Mouse (Mus musculus) midbrain, embryonic 13.5 days (tissue): ENCODE results near the gene C1qbp. TPM values are rescaled to one million over a fixed set of nuclear protein-coding genes. Genes with fewer than 3 reads are reported as not detected.
A peak's percentile ranks its signal among the peaks of the same experiment; 100 is the strongest.

Source experiments
- ATAC-seq: fragments of 200-750 bp; cut with Nextera tagmentation; 2 replicates; pipeline ENCODE4 v1.8.0; 2017; ENCODE audit warnings: mild to moderate bottlenecking, moderate TSS enrichment, moderate library complexity
- H3K27ac ChIP-seq: fragments of 300-500 bp; sonication (generic); 2 replicates; pipeline ENCODE4 v1.5.1; 2015; ENCODE audit warnings: inconsistent platforms, mild to moderate bottlenecking, moderate library complexity
- H3K27me3 ChIP-seq: fragments of 300-500 bp; sonication (generic); 2 replicates; pipeline ENCODE4 v1.6.1; 2015; ENCODE audit warnings: mild to moderate bottlenecking, inconsistent platforms
- H3K36me3 ChIP-seq: fragments of 300-500 bp; sonication (generic); 2 replicates; pipeline ENCODE4 v1.6.1; 2015; ENCODE audit warnings: mild to moderate bottlenecking, inconsistent platforms
- H3K4me1 ChIP-seq: fragments of 300-500 bp; sonication (generic); replicated peaks from 2 replicates; pipeline ENCODE4 v1.6.1; 2015; ENCODE audit warnings: inconsistent platforms
- H3K4me2 ChIP-seq: fragments of 300-500 bp; sonication (generic); replicated peaks from 2 replicates; pipeline ENCODE4 v1.6.1; 2015; ENCODE audit warnings: moderate library complexity, mild to moderate bottlenecking, inconsistent platforms
- H3K4me3 ChIP-seq: fragments of 300-500 bp; sonication (generic); replicated peaks from 2 replicates; pipeline ENCODE4 v1.5.1; 2015; ENCODE audit warnings: mild to moderate bottlenecking, inconsistent platforms
- H3K9ac ChIP-seq: fragments of 300-500 bp; sonication (generic); replicated peaks from 2 replicates; pipeline ENCODE4 v1.6.1; 2015; ENCODE audit warnings: mild to moderate bottlenecking, inconsistent platforms
- H3K9me3 ChIP-seq: fragments of 300-500 bp; sonication (generic); 2 replicates; pipeline ENCODE4 v1.6.1; 2016; ENCODE audit warnings: mild to moderate bottlenecking, inconsistent platforms
- WGBS: fragments of 180-500 bp; shearing (Covaris S2); methylation state at CpG from one replicate; pipeline ENCODE4 v1.1.7; 2015; 5-methylcytosine and 5-hydroxymethylcytosine counted together
- polyA plus RNA-seq: library from polyadenylated mRNA; unstranded; fragments of >200 nt; fragmentation: Nextera tagmentation; extraction: Ambion mirVana; gene quantifications from 2 replicates; pipeline ENCODE4 v1.2.1, GENCODE M21; 2015

The C1qbp gene
- polyA plus RNA-seq, 1 experiment from 2014 or later: 192 TPM

DNA sequence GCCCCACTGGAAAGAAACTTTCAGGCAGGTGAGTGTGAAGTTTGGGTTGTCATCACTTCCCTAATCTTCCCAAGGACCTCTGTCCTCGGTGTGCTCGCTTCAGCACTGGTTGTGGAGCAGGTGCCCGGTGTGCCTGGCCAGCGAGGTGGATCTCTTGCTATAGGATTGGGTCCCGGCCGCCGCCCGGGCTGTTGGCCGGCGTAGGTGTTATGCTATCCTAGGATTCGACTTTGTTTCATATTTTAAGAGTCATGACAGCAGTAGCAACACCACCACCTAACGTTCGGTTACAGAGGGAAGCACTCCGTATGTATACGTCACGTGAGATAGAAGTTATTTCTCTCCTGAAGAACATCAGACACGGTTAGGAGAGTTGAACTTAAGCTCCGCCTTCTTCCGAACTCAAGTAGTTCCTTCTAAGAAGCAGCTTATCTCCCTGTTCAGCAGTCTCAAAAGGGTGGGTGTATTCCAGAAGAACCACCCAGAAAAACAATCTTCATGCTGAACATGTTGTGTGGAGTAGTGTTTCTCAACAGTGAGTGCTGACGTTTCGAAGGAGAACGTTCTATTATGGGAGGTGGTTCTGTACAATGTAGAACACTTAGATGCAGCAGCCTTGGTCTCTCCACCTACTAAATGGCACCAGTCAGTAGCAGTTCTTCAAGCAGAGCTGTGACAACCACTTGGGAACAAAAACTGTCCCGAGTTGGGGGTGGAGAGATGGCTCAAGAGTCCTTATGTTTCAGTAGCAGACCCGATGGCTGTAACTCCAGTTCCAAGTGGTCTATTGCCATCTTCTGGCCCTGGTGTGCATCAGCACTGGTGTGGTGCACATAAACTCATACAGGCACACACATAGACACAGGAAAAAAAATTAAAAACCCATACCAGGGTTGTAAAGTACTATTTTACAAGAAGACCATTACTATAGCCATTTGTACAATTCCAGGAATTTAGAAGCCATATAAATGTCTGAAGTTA, 12.0 kb downstream of the C1qbp start:
- Histone ChIP-seq H3K4me1 (peaks cover 25% of the 10 kb centered on the region), H3K27ac (peak overlapping the region; percentile 91), H3K4me2 (peak overlapping the region; percentile 85), H3K9me3 (no peaks in the 10 kb centered on the region), H3K4me3 (peak overlapping the region; percentile 83), H3K9ac (peak overlapping the region; percentile 74), H3K36me3 (peaks cover 37% of the 10 kb centered on the region), H3K27me3 (no peaks in the 10 kb centered on the region)
- WGBS: 18% methylated on average over 24 of the region's 24 CpGs
- ATAC-seq: peak; percentile 49; the same call in 1 of the 2 replicates

DNA sequence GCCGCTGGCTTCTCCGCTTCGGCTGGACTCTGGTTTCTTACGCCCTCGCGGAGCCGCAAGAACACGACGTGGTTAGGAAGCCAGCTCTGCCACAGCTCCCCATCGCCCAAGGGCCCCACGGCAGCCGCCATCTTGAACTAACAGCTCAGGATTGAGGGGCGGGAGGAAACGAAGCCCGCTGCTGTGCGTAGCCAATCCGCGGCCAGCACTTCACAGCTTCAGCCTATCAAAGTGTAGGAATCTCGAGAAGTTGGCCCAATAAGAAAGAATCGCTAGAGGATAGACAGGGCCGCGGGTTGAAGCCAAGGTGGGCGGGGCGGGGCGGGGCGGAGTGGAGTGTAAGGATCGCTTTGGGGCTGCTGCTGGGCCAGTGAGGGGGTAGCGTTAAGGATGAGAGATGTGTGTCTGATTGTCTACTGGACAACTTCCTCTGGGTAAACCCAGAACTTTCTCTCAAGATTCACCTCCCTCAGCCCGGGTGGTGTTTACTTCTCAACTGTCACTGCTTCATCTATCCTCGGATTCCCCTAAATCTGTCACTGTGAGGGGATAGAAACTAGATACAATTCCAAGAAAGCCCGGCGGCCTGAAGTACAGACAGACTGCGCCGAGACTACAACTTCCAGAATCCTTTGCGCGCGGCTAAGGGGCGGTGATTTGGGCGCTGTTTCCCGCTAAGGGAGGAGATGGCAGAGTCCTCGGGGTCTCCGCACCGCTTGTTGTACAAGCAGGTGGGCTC, 12.8 kb downstream of the C1qbp start, which contains the start of the genes Nup88 and Rpain:
TSS of gene Nup88 (minus strand) at position 153 of the 739 bp plus-strand sequence.
TSS of gene Rpain (plus strand) at position 393 of the 739 bp plus-strand sequence.
- Histone ChIP-seq H3K4me3 (peak within 1 kb of the TSS; percentile 83), H3K4me1 (peaks cover 25% of the 10 kb centered on the region), H3K4me2 (peak within 1 kb of the TSS; percentile 85), H3K9me3 (no peaks in the 10 kb centered on the region), H3K36me3 (peaks cover 37% of the 10 kb centered on the region), H3K9ac (peak within 1 kb of the TSS; percentile 92), H3K27me3 (no peaks in the 10 kb centered on the region), H3K27ac (peak within 1 kb of the TSS; percentile 91)
- whole genome bisulfite sequencing: under 1% methylated on average over 43 of the region's 43 CpGs
- peak; percentile 98 for ATAC-seq

GRCm38 (mm10) chr11:70969271-70969794, 13.5 kb downstream of the C1qbp start:
- Histone ChIP-seq H3K4me1 (peaks cover 25% of the 10 kb centered on the region), H3K9ac (peak overlapping the region; percentile 92), H3K27me3 (no peaks in the 10 kb centered on the region), H3K4me3 (peak overlapping the region; percentile 83), H3K4me2 (peak overlapping the region; percentile 85), H3K27ac (peak overlapping the region; percentile 91), H3K9me3 (no peaks in the 10 kb centered on the region), H3K36me3 (peaks cover 37% of the 10 kb centered on the region)
- under 1% methylated on average over 25 of the region's 25 CpGs for whole genome bisulfite sequencing
- peak; percentile 49 for ATAC-seq

DNA sequence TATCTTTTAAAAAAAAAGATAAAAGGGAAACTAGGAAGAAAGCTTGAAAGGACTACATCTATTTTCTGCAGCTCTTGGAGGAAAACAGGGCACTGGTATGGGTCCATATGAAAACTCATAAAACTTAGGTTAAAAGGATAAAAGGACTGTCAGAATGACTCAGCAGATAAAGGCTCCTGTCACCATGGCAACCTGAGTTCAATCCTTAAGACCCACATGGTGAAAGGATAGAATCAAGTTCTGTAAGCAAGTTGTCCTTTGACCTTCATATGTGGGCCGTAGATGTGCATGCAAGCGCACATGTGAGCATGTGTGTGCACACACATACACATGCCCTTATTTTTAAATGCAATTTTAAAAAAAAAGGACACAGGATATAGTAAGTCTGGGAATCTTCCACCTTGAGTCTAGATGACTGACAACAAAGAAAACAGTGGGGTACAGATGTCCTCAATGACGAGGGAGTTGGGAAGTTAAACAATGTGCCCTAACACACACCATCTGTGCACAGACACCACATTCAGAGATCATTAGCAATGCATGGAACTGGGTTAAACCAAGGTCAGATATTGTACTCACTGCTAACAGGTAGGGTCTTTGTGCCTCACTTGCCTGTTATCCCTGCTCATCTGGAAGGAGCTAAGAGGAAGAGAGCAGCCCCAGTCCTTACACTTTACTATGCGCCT, 18.5 kb downstream of the C1qbp start:
- no peak overlapping the region for H3K9ac ChIP-seq
- H3K4me3 ChIP-seq: no peak overlapping the region
- WGBS: 81% methylated on average over 4 of the region's 4 CpGs
- H3K27me3 ChIP-seq: no peaks in the 10 kb centered on the region
- peaks cover 18% of the 10 kb centered on the region for H3K4me1 ChIP-seq
- no peak for ATAC-seq
- H3K4me2 ChIP-seq: no peak overlapping the region
- no peak overlapping the region for H3K27ac ChIP-seq
- peaks cover 67% of the 10 kb centered on the region for H3K36me3 ChIP-seq
- H3K9me3 ChIP-seq: no peaks in the 10 kb centered on the region

DNA sequence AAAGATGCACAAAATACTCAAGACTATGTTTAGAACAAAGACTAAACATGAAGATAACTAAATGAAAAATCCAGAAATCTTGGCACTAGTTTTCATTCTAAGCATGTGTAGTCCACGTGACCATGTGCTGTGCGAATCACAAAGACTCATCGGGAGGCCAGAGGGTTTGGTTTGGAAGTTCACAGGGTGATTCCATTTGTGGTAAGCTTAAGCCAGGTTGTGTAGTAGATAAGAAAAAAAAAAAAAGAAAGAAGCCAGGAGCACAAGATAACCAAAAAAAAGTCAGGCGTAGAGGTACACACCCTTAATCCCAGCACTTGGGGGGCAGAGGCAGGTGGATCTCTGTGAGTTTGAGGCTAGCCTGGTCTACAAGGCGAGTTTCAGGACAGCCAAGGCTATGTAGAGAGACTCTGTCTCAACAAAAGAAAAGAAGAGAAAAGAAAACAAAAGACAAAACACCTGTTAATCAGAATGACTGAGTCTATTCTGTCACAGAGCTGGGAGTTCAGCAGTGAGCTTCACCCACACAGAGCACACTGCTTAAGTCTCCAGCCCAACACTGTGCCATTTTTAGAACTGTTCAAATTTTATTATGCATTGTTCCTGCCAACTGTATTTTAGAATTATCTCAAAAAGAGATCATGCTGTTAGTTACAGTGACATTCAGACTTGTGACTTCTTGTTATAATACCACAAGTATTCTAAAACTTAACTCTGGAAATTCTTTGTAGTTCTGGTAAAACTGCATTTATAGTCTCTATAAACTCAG, 21.9 kb downstream of the C1qbp start:
- Histone ChIP-seq H3K4me1 (no peaks in the 10 kb centered on the region), H3K4me3 (no peak overlapping the region), H3K9ac (no peak overlapping the region), H3K4me2 (no peak overlapping the region), H3K9me3 (no peaks in the 10 kb centered on the region), H3K27ac (no peak overlapping the region), H3K27me3 (no peaks in the 10 kb centered on the region), H3K36me3 (peaks cover 91% of the 10 kb centered on the region)
- 89% methylated on average over 5 of the region's 5 CpGs for WGBS
- no peak for ATAC-seq

- H3K4me3 ChIP-seq: no peak overlapping the region
- H3K36me3 ChIP-seq: peaks cover 93% of the 10 kb centered on the region
- no peak overlapping the region for H3K9ac ChIP-seq
- no peak overlapping the region for H3K4me2 ChIP-seq
- H3K27ac ChIP-seq: no peak overlapping the region
- 92% methylated on average over 4 of the region's 4 CpGs for WGBS
- no peak for ATAC-seq
- H3K27me3 ChIP-seq: no peaks in the 10 kb centered on the region
- no peaks in the 10 kb centered on the region for H3K4me1 ChIP-seq
- no peaks in the 10 kb centered on the region for H3K9me3 ChIP-seq
Observed at GRCm38 (mm10) chr11:70954711-70955110, 28.1 kb downstream of the C1qbp start.

DNA sequence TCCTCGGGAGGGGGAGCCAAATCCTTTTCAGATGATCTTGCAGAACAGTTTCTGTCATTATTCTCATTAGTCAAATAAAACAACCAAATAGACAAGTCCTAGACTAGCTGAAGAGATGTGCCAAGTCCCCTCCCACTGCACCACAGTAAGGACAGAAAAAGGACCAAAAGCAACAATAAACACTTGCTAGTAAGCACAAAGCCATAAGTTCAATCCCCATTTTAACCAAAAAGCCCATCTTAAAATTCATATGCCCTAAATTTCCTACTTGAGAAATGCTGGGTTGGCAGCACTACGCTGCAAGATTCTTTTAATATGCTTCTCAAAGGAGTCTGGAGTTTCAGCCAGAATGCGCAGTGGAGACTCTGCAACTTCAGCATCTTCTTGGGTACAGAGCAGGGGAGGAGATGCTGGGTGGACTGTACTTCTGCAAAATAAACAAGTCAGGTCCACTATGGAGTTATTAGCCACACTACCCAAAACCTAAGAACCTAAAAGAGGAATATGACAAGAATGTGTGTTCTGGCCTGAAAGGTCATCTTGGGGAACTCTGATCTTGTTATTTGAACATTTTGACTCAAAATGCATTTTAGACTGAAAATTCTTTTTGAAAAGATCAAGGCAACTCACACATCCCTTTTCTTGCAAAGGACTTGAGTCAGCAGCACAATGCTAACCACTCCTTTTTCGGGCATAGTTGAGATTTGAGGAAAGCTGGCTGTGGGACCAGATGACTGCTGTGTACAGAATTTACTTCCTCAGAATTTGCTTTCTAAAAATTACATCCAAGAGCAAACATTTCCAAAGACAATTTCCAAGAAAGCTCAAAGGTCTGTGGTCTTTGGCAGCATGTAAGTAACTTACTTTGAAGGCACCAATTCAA, 37.6 kb downstream of the C1qbp start:
- 93% methylated on average over 4 of the region's 4 CpGs for WGBS

DNA sequence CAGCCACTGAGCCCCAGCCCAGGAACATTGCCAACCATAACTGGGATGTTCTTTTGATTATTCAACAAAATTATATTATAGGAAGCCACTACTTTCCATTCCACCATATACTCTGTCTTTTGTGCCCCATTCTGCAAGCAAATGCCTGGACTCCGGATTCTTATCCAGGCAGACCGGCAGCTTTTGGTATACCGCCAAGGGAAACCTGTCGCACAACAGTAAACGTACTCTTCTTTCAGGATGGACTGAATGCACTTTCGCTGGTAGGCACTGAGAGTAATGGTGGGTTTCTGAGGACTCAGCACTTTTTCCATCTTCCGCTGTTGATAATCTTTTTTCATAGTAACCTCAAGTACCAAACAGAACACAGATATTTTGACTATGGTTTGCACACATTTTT, 39.2 kb downstream of the C1qbp start:
- H3K4me1 ChIP-seq: no peaks in the 10 kb centered on the region
- WGBS: 93% methylated on average over 7 of the region's 7 CpGs
- no peaks in the 10 kb centered on the region for H3K27me3 ChIP-seq

More for the DNA sequence above, 37.6 kb downstream of the C1qbp start:
- ATAC-seq: no peak
- Histone ChIP-seq H3K9me3 (no peaks in the 10 kb centered on the region), H3K4me3 (no peak overlapping the region), H3K9ac (no peak overlapping the region), H3K27ac (no peak overlapping the region), H3K36me3 (peaks cover 92% of the 10 kb centered on the region), H3K27me3 (no peaks in the 10 kb centered on the region), H3K4me2 (no peak overlapping the region), H3K4me1 (no peaks in the 10 kb centered on the region)

DNA sequence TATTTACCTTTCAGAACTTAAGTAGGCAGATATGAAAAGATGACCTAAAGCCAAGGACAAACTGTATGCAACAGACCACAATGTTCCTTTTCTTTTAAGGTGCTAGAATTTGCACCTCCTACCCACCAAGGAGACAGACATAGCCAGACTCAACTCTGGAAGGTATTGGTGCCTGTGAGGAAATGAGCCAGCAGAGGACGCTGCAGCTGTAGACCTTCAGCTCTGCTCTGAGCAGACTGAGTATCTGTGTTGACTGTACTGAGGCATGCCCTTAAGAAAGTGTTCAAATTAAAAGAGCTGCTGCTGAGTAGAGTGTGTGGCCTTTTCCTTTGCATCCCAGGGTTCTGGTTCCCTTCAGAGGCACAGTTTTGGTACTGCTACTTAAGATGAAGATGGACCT, 40.2 kb downstream of the C1qbp start:
- WGBS: 79% methylated on average over 1 of the region's 1 CpGs
- no peaks in the 10 kb centered on the region for H3K4me1 ChIP-seq
- no peak overlapping the region for H3K4me2 ChIP-seq
- no peaks in the 10 kb centered on the region for H3K9me3 ChIP-seq
- no peaks in the 10 kb centered on the region for H3K27me3 ChIP-seq
- no peak overlapping the region for H3K27ac ChIP-seq
- no peak for ATAC-seq
- no peak overlapping the region for H3K9ac ChIP-seq
- H3K36me3 ChIP-seq: peaks cover 93% of the 10 kb centered on the region
- no peak overlapping the region for H3K4me3 ChIP-seq

More for the DNA sequence above, 39.2 kb downstream of the C1qbp start:
- Histone ChIP-seq H3K4me2 (no peak overlapping the region), H3K36me3 (peaks cover 92% of the 10 kb centered on the region), H3K9ac (no peak overlapping the region), H3K27ac (no peak overlapping the region), H3K4me3 (no peak overlapping the region), H3K9me3 (no peaks in the 10 kb centered on the region)
- ATAC-seq: no peak

GRCm38 (mm10) chr11:70935316-70935715, 47.5 kb downstream of the C1qbp start:
- ATAC-seq: no peak
- no peak overlapping the region for H3K4me2 ChIP-seq
- H3K4me1 ChIP-seq: no peaks in the 10 kb centered on the region
- no peak overlapping the region for H3K4me3 ChIP-seq
- H3K36me3 ChIP-seq: peaks cover 78% of the 10 kb centered on the region
- WGBS: 90% methylated on average over 7 of the region's 7 CpGs
- H3K27me3 ChIP-seq: no peaks in the 10 kb centered on the region
- no peak overlapping the region for H3K27ac ChIP-seq
- no peak overlapping the region for H3K9ac ChIP-seq
- no peaks in the 10 kb centered on the region for H3K9me3 ChIP-seq
